Mouse (Mus musculus) heart, adult 18-20 months (tissue): ENCODE results near the gene Casc1. TPM values are rescaled to one million over a fixed set of nuclear protein-coding genes. Genes with fewer than 3 reads are reported as not detected.
"Not testable (repeated sequence)": the region's sequence is repeated elsewhere in the genome, so short reads cannot be mapped to it uniquely, and the experiment has no call there.

Experiments used
- DNase-seq, 2 experiments: peaks; one replicate each; pipeline ENCODE4 v3.0.0; 2021 to 2022; ENCODE audit warnings: mixed read lengths in 1 of 2
- total RNA-seq, 2 experiments: library from RNA; stranded (reverse); gene quantifications; 2 replicates each; pipeline ENCODE4 v1.2.3; 2021

The Casc1 gene
- total RNA-seq, 2 experiments from 2014 or later, result 1.2 TPM

GRCm38 (mm10) chr6:145139236-145139635 lies 71.6 kb downstream of the Casc1 start:
- no peak for DNase-seq

- DNase-seq, result no peak
Observed at GRCm38 (mm10) chr6:145136831-145137230, 74.0 kb downstream of the Casc1 start.

DNA sequence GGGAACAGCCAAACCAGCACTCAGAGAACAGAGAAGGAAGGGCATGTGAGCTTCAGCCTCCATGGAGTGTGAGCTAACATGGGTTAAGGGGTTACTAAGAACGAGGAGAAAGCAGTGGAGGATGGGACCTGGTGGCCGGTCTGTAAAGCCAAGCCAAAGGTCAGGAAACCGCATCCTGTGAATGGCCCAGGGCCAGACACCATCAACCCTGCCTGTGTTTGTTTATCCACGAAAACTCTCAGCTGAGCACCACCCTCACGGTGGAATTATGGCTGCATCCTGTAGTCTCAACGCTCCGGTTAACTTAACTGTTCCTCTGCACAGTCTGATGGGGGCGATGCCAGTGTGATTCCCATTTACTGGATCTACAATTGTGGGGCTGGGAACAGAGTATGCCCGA lies 75.0 kb downstream of the Casc1 start:
- peak in 1 of 2 experiments; percentile 19 for DNase-seq

GRCm38 (mm10) chr6:145135295-145135694 lies 75.5 kb downstream of the Casc1 start:
- no peak for DNase-seq

GRCm38 (mm10) chr6:145132969-145133368 lies 77.8 kb downstream of the Casc1 start:
- DNase-seq, result not testable (repeated sequence)

DNA sequence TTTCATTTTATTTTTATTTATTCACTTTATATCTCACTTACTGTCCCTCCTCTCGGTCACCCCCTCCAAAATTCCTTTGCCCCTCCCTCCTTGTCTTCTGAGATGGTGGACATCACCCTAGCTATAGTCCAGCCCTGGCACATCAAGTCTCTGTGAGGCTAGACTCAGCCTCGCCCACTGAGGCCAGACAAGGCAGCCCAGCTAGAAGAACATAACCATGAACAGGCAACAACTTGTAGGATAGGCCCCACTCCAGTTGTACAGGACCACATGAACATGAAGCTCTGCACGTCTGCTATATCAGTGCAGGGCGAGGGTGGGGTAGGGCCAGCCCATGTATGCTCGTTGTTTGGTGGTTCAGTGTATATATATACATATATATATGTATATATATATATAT lies 78.8 kb downstream of the Casc1 start:
- DNase-seq, result no peak

GRCm38 (mm10) chr6:145129563-145129962 lies 81.2 kb downstream of the Casc1 start:
- DNase-seq, result no peak

GRCm38 (mm10) chr6:145127652-145128051 lies 83.2 kb downstream of the Casc1 start:
- DNase-seq, result no peak

GRCm38 (mm10) chr6:145125591-145126113 lies 85.2 kb downstream of the Casc1 start:
- peak; percentile 62 to 76 for DNase-seq

Other genes starting within 250 kb of the Casc1 start
- gene Bcat1, start 134.8 kb downstream of the Casc1 start, total RNA-seq, result 1 to 10 TPM in 1 of 2 experiments, under 1 TPM in 1; 0.46 to 1.1 TPM
- 1 to 10 TPM; 1.3 to 4.2 TPM for gene Lrmp, start 95.4 kb downstream of the Casc1 start, total RNA-seq
- gene Etfrf1, start 129 bp upstream of the Casc1 start, total RNA-seq, result 100 to 1,000 TPM; 120 to 131 TPM
- 10 to 100 TPM; 35.0 to 37.7 TPM for gene Kras, start 39.2 kb upstream of the Casc1 start, total RNA-seq